Mouse (Mus musculus): ENCODE data around the gene Vps29. TPM values are rescaled to one million over a fixed set of nuclear protein-coding genes. Genes with fewer than 3 reads are reported as not detected.
"Not testable (repeated sequence)": the region's sequence is repeated elsewhere in the genome, so short reads cannot be mapped to it uniquely, and the experiment has no call there.

Vps29 gene
- polyA plus RNA-seq, 1 experiment from 2014 or later = 286 TPM

- 65% methylated on average over 3 of the region's 3 CpGs for WGBS
- H3K4me2 ChIP-seq; H3K9ac ChIP-seq; H3K27ac ChIP-seq; H3K36me3 ChIP-seq (replicated peaks); H3K27me3 ChIP-seq (replicated peaks); H3K9me3 ChIP-seq; H3K4me3 ChIP-seq; H3K4me1 ChIP-seq; ATAC-seq (replicated peaks): not testable (repeated sequence)
These were observed 35.2 kb upstream of the Vps29 start for GRCm38 (mm10) chr5:122318976-122319375.

GRCm38 (mm10) chr5:122319474-122320204 lies 34.5 kb upstream of the Vps29 start:
- no peak for ATAC-seq (replicated peaks)
- Histone ChIP-seq H3K4me3 (no peak overlapping the region), H3K4me2 (no peak overlapping the region), H3K9ac (no peak overlapping the region), H3K4me1 (no peaks in the 10 kb centered on the region), H3K27ac (no peak overlapping the region), H3K36me3 (replicated peaks) (0 out of 2 replicates have a peak, but pooled peaks cover 5% of the 10 kb centered on the region), H3K9me3 (no peaks in the 10 kb centered on the region), H3K27me3 (replicated peaks) (no peaks in the 10 kb centered on the region)
- 78% methylated on average over 14 of the region's 14 CpGs for WGBS

GRCm38 (mm10) chr5:122320205-122320781 lies 33.9 kb upstream of the Vps29 start:
- no peak overlapping the region for H3K4me3 ChIP-seq
- H3K4me2 ChIP-seq = no peak overlapping the region
- H3K4me1 ChIP-seq = no peaks in the 10 kb centered on the region
- no peaks in the 10 kb centered on the region for H3K9me3 ChIP-seq
- H3K27ac ChIP-seq = no peak overlapping the region
- no peak for ATAC-seq (replicated peaks)
- WGBS = 82% methylated on average over 12 of the region's 12 CpGs
- H3K27me3 ChIP-seq (replicated peaks) = no peaks in the 10 kb centered on the region
- peaks cover 5% of the 10 kb centered on the region; the same call in 1 of the 2 replicates for H3K36me3 ChIP-seq (replicated peaks)
- no peak overlapping the region for H3K9ac ChIP-seq

- Histone ChIP-seq H3K27me3 (replicated peaks) (no peaks in the 10 kb centered on the region), H3K9me3 (no peaks in the 10 kb centered on the region), H3K36me3 (replicated peaks) (peaks cover 11% of the 10 kb centered on the region; the same call in 1 of the 2 replicates), H3K9ac (no peak overlapping the region), H3K4me2 (no peak overlapping the region), H3K27ac (no peak overlapping the region), H3K4me1 (no peaks in the 10 kb centered on the region), H3K4me3 (no peak overlapping the region)
- WGBS = 55% methylated on average over 8 of the region's 8 CpGs
- ATAC-seq (replicated peaks) = no peak
These were observed 30.6 kb upstream of the Vps29 start for GRCm38 (mm10) chr5:122323523-122323922.

- H3K4me1 ChIP-seq = no peaks in the 10 kb centered on the region
- peaks cover 11% of the 10 kb centered on the region; the same call in 1 of the 2 replicates for H3K36me3 ChIP-seq (replicated peaks)
- no peak overlapping the region for H3K27ac ChIP-seq
- no peaks in the 10 kb centered on the region for H3K9me3 ChIP-seq
- 89% methylated on average over 23 of the region's 23 CpGs for WGBS
- H3K4me3 ChIP-seq = no peak overlapping the region
- no peaks in the 10 kb centered on the region for H3K27me3 ChIP-seq (replicated peaks)
- no peak overlapping the region for H3K4me2 ChIP-seq
- no peak overlapping the region for H3K9ac ChIP-seq
- no peak for ATAC-seq (replicated peaks)
These were observed 29.3 kb upstream of the Vps29 start for GRCm38 (mm10) chr5:122324608-122325431.

- 85% methylated on average over 8 of the region's 8 CpGs for WGBS
- no peaks in the 10 kb centered on the region for H3K9me3 ChIP-seq
- no peaks in the 10 kb centered on the region for H3K4me1 ChIP-seq
- H3K4me3 ChIP-seq = no peak overlapping the region
- peaks cover 11% of the 10 kb centered on the region; the same call in 1 of the 2 replicates for H3K36me3 ChIP-seq (replicated peaks)
- H3K4me2 ChIP-seq = no peak overlapping the region
- no peak for ATAC-seq (replicated peaks)
- no peaks in the 10 kb centered on the region for H3K27me3 ChIP-seq (replicated peaks)
- no peak overlapping the region for H3K27ac ChIP-seq
- no peak overlapping the region for H3K9ac ChIP-seq
These were observed 28.7 kb upstream of the Vps29 start for GRCm38 (mm10) chr5:122325477-122325876.

GRCm38 (mm10) chr5:122327283-122327682 lies 26.9 kb upstream of the Vps29 start:
- Histone ChIP-seq H3K4me3 (no peak overlapping the region), H3K27ac (no peak overlapping the region), H3K4me1 (no peaks in the 10 kb centered on the region), H3K4me2 (no peak overlapping the region), H3K9me3 (no peaks in the 10 kb centered on the region), H3K9ac (no peak overlapping the region), H3K36me3 (replicated peaks) (peaks cover 11% of the 10 kb centered on the region; the same call in 1 of the 2 replicates), H3K27me3 (replicated peaks) (no peaks in the 10 kb centered on the region)
- 95% methylated on average over 3 of the region's 3 CpGs for WGBS
- no peak for ATAC-seq (replicated peaks)

- no peaks in the 10 kb centered on the region for H3K9me3 ChIP-seq
- 86% methylated on average over 4 of the region's 4 CpGs for WGBS
- ATAC-seq (replicated peaks) = no peak
These were observed 23.9 kb upstream of the Vps29 start for GRCm38 (mm10) chr5:122330269-122330668.

GRCm38 (mm10) chr5:122334682-122335081 lies 19.5 kb upstream of the Vps29 start:
- H3K9ac ChIP-seq = no peak overlapping the region
- H3K27ac ChIP-seq = no peak overlapping the region
- no peak overlapping the region for H3K4me3 ChIP-seq
- H3K9me3 ChIP-seq = no peaks in the 10 kb centered on the region
- WGBS = 68% methylated on average over 3 of the region's 3 CpGs
- no peaks in the 10 kb centered on the region; the same call in 1 of the 2 replicates for H3K36me3 ChIP-seq (replicated peaks)
- no peak overlapping the region for H3K4me2 ChIP-seq
- ATAC-seq (replicated peaks) = no peak
- no peaks in the 10 kb centered on the region for H3K27me3 ChIP-seq (replicated peaks)
- H3K4me1 ChIP-seq = no peaks in the 10 kb centered on the region

More at GRCm38 (mm10) chr5:122330269-122330668, 23.9 kb upstream of the Vps29 start:
- no peak overlapping the region for H3K9ac ChIP-seq
- H3K4me3 ChIP-seq = no peak overlapping the region
- H3K27ac ChIP-seq = no peak overlapping the region
- H3K4me1 ChIP-seq = no peaks in the 10 kb centered on the region
- no peaks in the 10 kb centered on the region for H3K27me3 ChIP-seq (replicated peaks)
- no peak overlapping the region for H3K4me2 ChIP-seq
- peaks cover 6% of the 10 kb centered on the region; the same call in 1 of the 2 replicates for H3K36me3 ChIP-seq (replicated peaks)

GRCm38 (mm10) chr5:122336554-122337294 lies 17.4 kb upstream of the Vps29 start:
- ATAC-seq (replicated peaks) = no peak
- H3K9ac ChIP-seq = no peak overlapping the region
- no peaks in the 10 kb centered on the region for H3K4me1 ChIP-seq
- no peak overlapping the region for H3K4me3 ChIP-seq
- 93% methylated on average over 7 of the region's 7 CpGs for WGBS
- H3K27me3 ChIP-seq (replicated peaks) = no peaks in the 10 kb centered on the region
- no peaks in the 10 kb centered on the region for H3K9me3 ChIP-seq
- H3K4me2 ChIP-seq = no peak overlapping the region
- no peaks in the 10 kb centered on the region; the same call in 1 of the 2 replicates for H3K36me3 ChIP-seq (replicated peaks)
- no peak overlapping the region for H3K27ac ChIP-seq

- 82% methylated on average over 1 of the region's 1 CpGs for WGBS
- Histone ChIP-seq H3K4me1 (no peaks in the 10 kb centered on the region), H3K4me3 (no peak overlapping the region), H3K9ac (no peak overlapping the region), H3K27ac (no peak overlapping the region), H3K9me3 (no peaks in the 10 kb centered on the region), H3K4me2 (no peak overlapping the region), H3K27me3 (replicated peaks) (no peaks in the 10 kb centered on the region), H3K36me3 (replicated peaks) (no peaks in the 10 kb centered on the region)
- ATAC-seq (replicated peaks) = no peak
These were observed 11.3 kb upstream of the Vps29 start for GRCm38 (mm10) chr5:122342874-122343273.

- Histone ChIP-seq H3K9ac (no peak overlapping the region), H3K9me3 (no peaks in the 10 kb centered on the region), H3K4me1 (no peaks in the 10 kb centered on the region), H3K27me3 (replicated peaks) (no peaks in the 10 kb centered on the region), H3K4me2 (no peak overlapping the region), H3K27ac (no peak overlapping the region), H3K4me3 (no peak overlapping the region), H3K36me3 (replicated peaks) (no peaks in the 10 kb centered on the region)
- no peak for ATAC-seq (replicated peaks)
- WGBS = 56% methylated on average over 7 of the region's 7 CpGs
These were observed 10.4 kb upstream of the Vps29 start for GRCm38 (mm10) chr5:122343768-122344167.
